Mouse (Mus musculus) urinary bladder, adult 18-20 months (tissue): ENCODE results near the gene L3mbtl1.
A peak's percentile ranks its signal among the peaks of the same experiment; 100 is the strongest.

ENCODE experiments used
- DNase-seq, 2 experiments: peaks; one replicate each; pipeline ENCODE4 v3.0.0; 2022; ENCODE audit warnings: low spot score in 2 of 2, mixed read lengths in 2 of 2

The L3mbtl1 gene

DNA sequence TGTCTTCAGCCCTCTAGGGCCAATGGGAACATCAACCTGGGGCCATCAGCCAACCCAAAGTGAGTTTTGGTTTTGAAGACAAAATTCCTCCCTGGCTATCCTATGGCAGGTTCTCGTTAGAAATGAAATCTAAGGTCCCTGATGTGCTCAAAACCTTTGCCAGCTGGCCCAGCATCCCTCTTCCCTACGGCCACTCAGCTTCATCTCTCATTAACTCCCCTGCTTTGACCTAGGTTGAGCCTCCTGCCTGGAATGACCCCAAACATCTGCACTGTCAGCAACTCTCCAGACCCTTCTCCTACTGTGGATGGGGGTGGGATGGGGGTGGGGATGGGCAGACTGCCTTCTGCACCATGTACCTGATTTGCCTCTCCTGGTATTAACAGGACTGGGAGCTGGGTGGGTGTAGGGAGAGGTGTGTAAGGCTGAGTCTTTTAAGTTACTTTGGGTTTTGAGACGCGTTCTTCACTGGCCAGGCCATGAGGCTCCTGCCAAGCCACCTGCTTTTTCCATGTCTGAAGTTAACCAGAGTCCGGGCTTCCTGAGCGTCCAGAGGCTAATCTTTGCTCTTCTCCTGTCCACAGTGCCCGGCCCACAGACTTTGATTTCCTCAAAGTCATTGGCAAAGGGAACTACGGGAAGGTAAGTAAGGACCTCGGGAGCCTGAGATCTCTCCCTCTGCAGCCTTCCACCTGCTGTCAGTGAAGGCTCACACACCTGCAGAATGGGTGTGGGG is 50.8 kb downstream of the L3mbtl1 start:
- DNase-seq: no peak

DNA sequence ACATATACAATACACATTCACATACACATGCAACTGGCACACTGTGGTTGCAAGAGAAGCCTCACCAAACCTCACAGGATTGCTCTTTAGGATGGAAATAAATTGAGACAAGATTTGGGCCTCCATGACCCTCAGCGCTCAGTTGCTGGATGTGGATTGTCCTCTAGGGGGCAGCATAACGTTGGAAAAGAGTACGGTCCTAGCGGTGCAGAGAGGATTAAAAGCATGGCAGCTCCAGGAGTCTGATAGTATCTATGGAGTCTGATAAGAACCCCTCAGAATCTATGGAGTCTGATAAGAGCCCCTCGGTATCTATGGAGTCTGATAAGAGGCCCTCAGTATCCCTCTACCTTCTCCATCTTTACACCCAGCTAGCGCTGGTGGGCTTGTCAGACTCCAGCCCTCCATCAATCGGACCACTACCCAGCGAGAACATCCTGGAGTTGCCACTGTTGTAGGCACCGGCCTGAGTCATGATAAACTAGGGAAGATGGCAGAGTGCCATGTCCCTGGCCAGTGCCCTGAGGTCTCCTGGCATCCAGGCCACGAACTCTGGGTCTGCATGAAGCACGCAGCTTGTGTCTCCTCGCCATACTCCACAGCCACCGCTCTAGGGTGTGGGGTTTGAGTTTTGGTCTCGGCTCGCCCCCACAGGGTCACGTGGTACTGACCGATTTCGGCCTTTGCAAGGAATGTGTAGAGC is 55.4 kb downstream of the L3mbtl1 start:
- peak; percentile 25 to 44 for DNase-seq

DNA sequence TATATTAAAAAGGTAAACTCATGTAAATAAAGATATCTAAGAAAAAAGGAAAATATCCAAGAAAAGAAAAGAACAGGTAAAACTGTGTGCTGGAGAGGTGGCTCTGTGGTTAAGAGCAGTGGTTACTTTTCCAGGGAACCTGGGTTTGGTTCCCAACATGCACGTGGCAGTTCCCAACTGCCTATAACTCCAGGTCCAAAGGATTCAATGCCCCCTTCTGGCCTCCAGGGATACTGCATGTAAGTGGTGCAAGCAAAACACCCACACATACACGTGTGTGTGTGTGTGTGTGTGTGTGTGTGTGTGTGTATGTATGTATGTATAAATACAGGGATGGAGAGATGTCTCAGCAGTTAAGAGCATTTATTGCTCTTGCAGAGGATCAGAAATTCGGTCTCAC is 56.5 kb downstream of the L3mbtl1 start:
- DNase-seq: no peak

DNA sequence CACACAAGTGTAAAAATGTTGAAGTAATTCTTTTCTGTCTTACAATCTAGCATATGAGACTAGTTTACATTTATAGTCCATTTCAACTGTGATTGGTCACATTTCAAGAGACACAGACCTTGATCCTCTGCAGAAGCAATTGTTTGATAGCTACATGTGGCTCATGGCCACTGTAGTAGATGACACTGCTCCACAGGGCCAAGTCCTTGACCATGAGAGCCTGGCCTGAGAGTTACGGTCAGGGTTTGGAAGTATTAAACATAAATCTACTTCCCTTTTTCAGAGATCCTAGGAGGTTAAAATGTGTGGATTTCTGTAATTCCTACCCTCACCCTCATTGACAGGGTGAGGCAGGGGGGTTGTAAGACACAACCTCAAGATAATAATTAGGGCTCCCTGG is 57.8 kb downstream of the L3mbtl1 start:
- DNase-seq: no peak

DNA sequence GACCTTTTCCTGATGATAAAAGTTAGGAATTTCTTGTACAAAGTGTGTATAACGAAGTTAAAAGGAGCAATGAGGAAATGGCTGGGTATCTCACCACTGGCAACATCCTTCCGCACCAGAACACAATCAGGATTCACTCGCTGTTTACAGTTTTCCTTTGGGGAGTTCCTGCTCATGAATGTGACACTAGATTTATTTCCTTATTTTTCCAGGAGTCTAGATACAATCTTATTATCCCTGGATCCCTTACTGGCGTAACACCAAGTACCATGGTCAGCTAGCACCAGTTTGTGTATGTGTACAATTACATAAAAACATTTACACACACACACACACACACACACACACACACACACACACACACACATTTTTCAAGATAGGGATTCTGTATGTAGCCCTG is 64.0 kb downstream of the L3mbtl1 start:
- no peak for DNase-seq

DNA sequence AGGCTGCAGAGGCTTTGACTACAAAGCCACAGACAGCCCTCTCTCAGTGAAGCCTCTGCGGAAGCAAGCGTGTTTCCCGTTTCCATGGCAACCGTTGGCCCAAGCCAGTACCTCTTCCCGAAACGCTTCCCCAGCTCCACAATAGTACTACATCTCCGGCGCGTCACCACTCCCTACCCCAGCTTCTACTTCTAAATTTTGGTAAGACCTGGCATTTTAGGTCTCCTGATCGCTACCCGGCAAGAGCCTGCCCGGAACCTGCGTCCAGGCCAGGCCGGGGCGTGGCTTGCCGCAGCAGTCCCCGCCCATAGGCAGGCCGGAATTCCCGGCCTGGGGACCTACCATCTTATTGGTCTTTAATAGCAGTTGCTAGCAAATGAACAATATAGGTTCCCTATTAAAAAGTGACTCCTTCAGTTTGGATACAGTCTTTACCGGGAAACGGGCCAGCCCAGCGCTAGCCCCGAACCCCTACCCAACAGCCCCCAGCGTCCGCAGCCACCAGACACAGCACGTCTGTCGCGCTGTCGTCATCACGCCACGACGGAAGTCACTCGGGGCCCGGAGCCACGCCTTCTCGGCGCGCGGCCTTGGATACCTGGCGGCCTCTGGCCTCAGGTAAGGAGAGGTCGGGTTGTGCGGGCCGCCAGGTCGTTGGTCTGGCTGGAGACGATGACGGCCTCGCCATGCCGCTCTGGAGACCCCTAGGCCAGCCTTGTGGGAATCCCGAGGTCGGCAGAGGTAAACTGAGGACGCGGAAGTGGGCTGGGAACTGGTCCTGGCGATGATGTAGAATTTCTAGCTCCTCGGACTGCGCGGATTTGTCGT is 73.9 kb downstream of the L3mbtl1 start, which contains the start of gene Ift52:
Gene Ift52, plus strand, starts transcription at position 439 of the 828 bp plus-strand sequence.
- DNase-seq: peak; percentile 87 to 95
